Mouse (Mus musculus): ENCODE results near the gene Ctla4. TPM values are rescaled to one million over a fixed set of nuclear protein-coding genes. Genes with fewer than 3 reads are reported as not detected.

Gene Ctla4
- polyA plus RNA-seq, 1 experiment, result 7.4 TPM

GRCm38 (mm10) chr1:60882792-60883191, 4.0 kb upstream of the Ctla4 start:
- Histone ChIP-seq H3K4me1 (replicated peaks; ENCODE audit: control insufficient read depth, insufficient read depth, low read length) (peaks cover 13% of the 10 kb centered on the region), H3K27ac (ENCODE audit: control insufficient read depth, insufficient read depth, low read length) (no peak overlapping the region), H3K27me3 (ENCODE audit: control insufficient read depth, insufficient read depth, low read length) (no peaks in the 10 kb centered on the region), H3K36me3 (ENCODE audit: control insufficient read depth, insufficient read depth, low read length) (no peaks in the 10 kb centered on the region), H3K4me3 (ENCODE audit: control insufficient read depth, insufficient read depth, low read length) (no peak overlapping the region)
- TF ChIP-seq CTCF (IDR thresholded peaks at IDR 0.05; ENCODE audit: borderline replicate concordance, control insufficient read depth, extremely low read depth, insufficient read depth, low read length, poor library complexity) (no peak), POLR2A (IDR thresholded peaks at IDR 0.05; ENCODE audit: control insufficient read depth, extremely low read depth, insufficient read depth, low read length, poor library complexity) (no peak)
- WGBS, result 19% methylated on average over 2 of the region's 2 CpGs
- peak; percentile 32 for DNase-seq

- DNase-seq, result no peak
- no peak overlapping the region; the same call in 1 of the 2 replicates for H3K27ac ChIP-seq (ENCODE audit: control insufficient read depth, insufficient read depth, low read length)
- H3K36me3 ChIP-seq (ENCODE audit: control insufficient read depth, insufficient read depth, low read length), result no peaks in the 10 kb centered on the region
- H3K27me3 ChIP-seq (ENCODE audit: control insufficient read depth, insufficient read depth, low read length), result no peaks in the 10 kb centered on the region
- H3K4me3 ChIP-seq (ENCODE audit: control insufficient read depth, insufficient read depth, low read length), result no peak overlapping the region
- H3K4me1 ChIP-seq (replicated peaks; ENCODE audit: control insufficient read depth, insufficient read depth, low read length), result peaks cover 13% of the 10 kb centered on the region
- WGBS, result 30% methylated on average over 2 of the region's 2 CpGs
- no peak for TF ChIP-seq POLR2A (IDR thresholded peaks at IDR 0.05; ENCODE audit: control insufficient read depth, extremely low read depth, insufficient read depth, low read length, poor library complexity)
- no peak for TF ChIP-seq CTCF (IDR thresholded peaks at IDR 0.05; ENCODE audit: borderline replicate concordance, control insufficient read depth, extremely low read depth, insufficient read depth, low read length, poor library complexity)
These were observed 3.5 kb upstream of the Ctla4 start for GRCm38 (mm10) chr1:60883279-60883678.

- H3K27ac ChIP-seq (ENCODE audit: control insufficient read depth, insufficient read depth, low read length), result no peak overlapping the region
- DNase-seq, result no peak
- no peak for TF ChIP-seq CTCF (IDR thresholded peaks at IDR 0.05; ENCODE audit: borderline replicate concordance, control insufficient read depth, extremely low read depth, insufficient read depth, low read length, poor library complexity)
- TF ChIP-seq POLR2A (IDR thresholded peaks at IDR 0.05; ENCODE audit: control insufficient read depth, extremely low read depth, insufficient read depth, low read length, poor library complexity), result no peak
- 95% methylated on average over 1 of the region's 1 CpGs for WGBS
- H3K27me3 ChIP-seq (ENCODE audit: control insufficient read depth, insufficient read depth, low read length), result no peaks in the 10 kb centered on the region
- no peaks in the 10 kb centered on the region for H3K36me3 ChIP-seq (ENCODE audit: control insufficient read depth, insufficient read depth, low read length)
- peaks cover 13% of the 10 kb centered on the region for H3K4me1 ChIP-seq (replicated peaks; ENCODE audit: control insufficient read depth, insufficient read depth, low read length)
- H3K4me3 ChIP-seq (ENCODE audit: control insufficient read depth, insufficient read depth, low read length), result no peak overlapping the region
These were observed 2.2 kb upstream of the Ctla4 start for GRCm38 (mm10) chr1:60884611-60885010.

- Histone ChIP-seq H3K4me3 (ENCODE audit: control insufficient read depth, insufficient read depth, low read length) (no peak overlapping the region), H3K27ac (ENCODE audit: control insufficient read depth, insufficient read depth, low read length) (no peak overlapping the region), H3K4me1 (replicated peaks; ENCODE audit: control insufficient read depth, insufficient read depth, low read length) (no peaks in the 10 kb centered on the region; the same call in 1 of the 2 replicates), H3K27me3 (ENCODE audit: control insufficient read depth, insufficient read depth, low read length) (no peaks in the 10 kb centered on the region), H3K36me3 (ENCODE audit: control insufficient read depth, insufficient read depth, low read length) (no peaks in the 10 kb centered on the region)
- TF ChIP-seq POLR2A (IDR thresholded peaks at IDR 0.05; ENCODE audit: control insufficient read depth, extremely low read depth, insufficient read depth, low read length, poor library complexity), result no peak
- DNase-seq, result no peak
- WGBS, result 82% methylated on average over 5 of the region's 5 CpGs
These were observed 11.5 kb downstream of the Ctla4 start for GRCm38 (mm10) chr1:60898127-60898932.

- TF ChIP-seq POLR2A (IDR thresholded peaks at IDR 0.05; ENCODE audit: control insufficient read depth, extremely low read depth, insufficient read depth, low read length, poor library complexity), result no peak
- TF ChIP-seq CTCF (IDR thresholded peaks at IDR 0.05; ENCODE audit: borderline replicate concordance, control insufficient read depth, extremely low read depth, insufficient read depth, low read length, poor library complexity), result no peak
- no peak for DNase-seq
- 76% methylated on average over 2 of the region's 2 CpGs for WGBS
- Histone ChIP-seq H3K36me3 (ENCODE audit: control insufficient read depth, insufficient read depth, low read length) (no peaks in the 10 kb centered on the region), H3K27me3 (ENCODE audit: control insufficient read depth, insufficient read depth, low read length) (no peaks in the 10 kb centered on the region), H3K27ac (ENCODE audit: control insufficient read depth, insufficient read depth, low read length) (no peak overlapping the region), H3K4me3 (ENCODE audit: control insufficient read depth, insufficient read depth, low read length) (no peak overlapping the region), H3K4me1 (replicated peaks; ENCODE audit: control insufficient read depth, insufficient read depth, low read length) (no peaks in the 10 kb centered on the region; the same call in 1 of the 2 replicates)
These were observed 12.1 kb downstream of the Ctla4 start for GRCm38 (mm10) chr1:60898933-60899210.

GRCm38 (mm10) chr1:60899244-60899643, 12.4 kb downstream of the Ctla4 start:
- no peaks in the 10 kb centered on the region; the same call in 1 of the 2 replicates for H3K4me1 ChIP-seq (replicated peaks; ENCODE audit: control insufficient read depth, insufficient read depth, low read length)
- WGBS, result 71% methylated on average over 3 of the region's 3 CpGs
- no peaks in the 10 kb centered on the region for H3K36me3 ChIP-seq (ENCODE audit: control insufficient read depth, insufficient read depth, low read length)
- no peak for TF ChIP-seq CTCF (IDR thresholded peaks at IDR 0.05; ENCODE audit: borderline replicate concordance, control insufficient read depth, extremely low read depth, insufficient read depth, low read length, poor library complexity)
- TF ChIP-seq POLR2A (IDR thresholded peaks at IDR 0.05; ENCODE audit: control insufficient read depth, extremely low read depth, insufficient read depth, low read length, poor library complexity), result no peak
- no peaks in the 10 kb centered on the region for H3K27me3 ChIP-seq (ENCODE audit: control insufficient read depth, insufficient read depth, low read length)
- H3K27ac ChIP-seq (ENCODE audit: control insufficient read depth, insufficient read depth, low read length), result no peak overlapping the region
- H3K4me3 ChIP-seq (ENCODE audit: control insufficient read depth, insufficient read depth, low read length), result no peak overlapping the region
- no peak for DNase-seq

GRCm38 (mm10) chr1:60902547-60902946, 15.7 kb downstream of the Ctla4 start:
- Histone ChIP-seq H3K4me1 (replicated peaks; ENCODE audit: control insufficient read depth, insufficient read depth, low read length) (peaks cover 3% of the 10 kb centered on the region; the same call in 1 of the 2 replicates), H3K27me3 (ENCODE audit: control insufficient read depth, insufficient read depth, low read length) (no peaks in the 10 kb centered on the region), H3K27ac (ENCODE audit: control insufficient read depth, insufficient read depth, low read length) (no peak overlapping the region), H3K4me3 (ENCODE audit: control insufficient read depth, insufficient read depth, low read length) (no peak overlapping the region), H3K36me3 (ENCODE audit: control insufficient read depth, insufficient read depth, low read length) (no peaks in the 10 kb centered on the region)
- 91% methylated on average over 6 of the region's 6 CpGs for WGBS
- TF ChIP-seq POLR2A (IDR thresholded peaks at IDR 0.05; ENCODE audit: control insufficient read depth, extremely low read depth, insufficient read depth, low read length, poor library complexity), result no peak
- TF ChIP-seq CTCF (IDR thresholded peaks at IDR 0.05; ENCODE audit: borderline replicate concordance, control insufficient read depth, extremely low read depth, insufficient read depth, low read length, poor library complexity), result no peak
- DNase-seq, result no peak

Data from thymus, adult 2 months (tissue).